Mouse (Mus musculus) megakaryocyte progenitor cell, adult 5-6 weeks (primary cell): ENCODE results near the gene Rufy4. TPM values are rescaled to one million over a fixed set of nuclear protein-coding genes. Genes with fewer than 3 reads are reported as not detected.
A peak's percentile ranks its signal among the peaks of the same experiment; 100 is the strongest.

Experiments used
- ATAC-seq: replicated peaks from 2 replicates; pipeline ENCODE4 v1.8.0; 2016; ENCODE audit warnings: mild to moderate bottlenecking, moderate TSS enrichment, inconsistent platforms; ENCODE audit not compliant: poor library complexity
- total RNA-seq, 2 experiments: library from RNA; stranded (forward) in 1 of 2; stranded (reverse) in 1 of 2; fragments of 157-497, 149-512 nt in 1 of 2; fragments of 200-1000 nt in 1 of 2; gene quantifications; 2 replicates each; pipeline versions ENCODE4 v1.2.3 to v1.2.4; 2015 to 2017

The Rufy4 gene
- total RNA-seq, 2 experiments from 2014 or later: 0.54 to 0.72 TPM

- no peak for ATAC-seq
Observed at GRCm38 (mm10) chr1:74141781-74142180, 16.4 kb downstream of the Rufy4 start.

DNA sequence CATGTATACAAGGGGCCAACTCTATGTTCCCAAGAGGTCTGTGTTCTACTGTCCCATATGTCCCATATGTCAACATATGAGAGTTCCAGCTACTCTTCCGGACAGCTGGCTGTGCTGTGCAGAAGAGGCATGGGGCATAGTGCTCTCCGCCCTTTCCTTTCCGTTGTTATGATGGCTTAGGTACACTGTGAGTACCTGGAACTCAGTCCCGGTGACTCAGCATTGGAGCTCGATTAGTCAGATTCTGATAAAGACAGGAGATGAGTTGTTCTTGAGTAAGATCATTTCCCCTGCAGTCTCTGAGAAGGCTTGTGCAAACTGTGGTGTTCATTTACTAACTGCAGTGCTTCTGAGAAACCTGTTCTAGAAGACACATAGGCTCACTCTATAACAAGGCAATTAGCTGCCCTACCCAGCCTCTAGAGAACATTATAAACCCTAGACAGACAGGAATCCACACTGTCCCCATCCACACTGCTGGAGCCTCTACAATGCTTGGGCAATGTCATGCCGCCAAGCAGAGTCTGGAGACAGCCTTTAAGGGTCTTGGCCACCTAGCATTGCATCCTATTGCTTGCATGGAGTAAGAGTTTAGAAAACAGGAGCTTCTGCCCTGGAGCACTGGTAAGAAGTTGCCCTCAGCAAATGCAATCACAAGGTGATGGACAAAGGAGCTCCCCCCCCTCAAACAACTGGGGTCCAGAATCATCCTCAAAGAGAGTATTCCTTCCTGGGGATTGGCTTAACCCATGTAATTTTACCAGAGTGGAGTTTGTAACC lies 24.0 kb downstream of the Rufy4 start:
- peak; percentile 40 for ATAC-seq

- ATAC-seq: no peak
Observed at GRCm38 (mm10) chr1:74150101-74150500, 24.8 kb downstream of the Rufy4 start.

- peak; percentile 62 for ATAC-seq
Observed at GRCm38 (mm10) chr1:74151091-74151490, 25.8 kb downstream of the Rufy4 start.

DNA sequence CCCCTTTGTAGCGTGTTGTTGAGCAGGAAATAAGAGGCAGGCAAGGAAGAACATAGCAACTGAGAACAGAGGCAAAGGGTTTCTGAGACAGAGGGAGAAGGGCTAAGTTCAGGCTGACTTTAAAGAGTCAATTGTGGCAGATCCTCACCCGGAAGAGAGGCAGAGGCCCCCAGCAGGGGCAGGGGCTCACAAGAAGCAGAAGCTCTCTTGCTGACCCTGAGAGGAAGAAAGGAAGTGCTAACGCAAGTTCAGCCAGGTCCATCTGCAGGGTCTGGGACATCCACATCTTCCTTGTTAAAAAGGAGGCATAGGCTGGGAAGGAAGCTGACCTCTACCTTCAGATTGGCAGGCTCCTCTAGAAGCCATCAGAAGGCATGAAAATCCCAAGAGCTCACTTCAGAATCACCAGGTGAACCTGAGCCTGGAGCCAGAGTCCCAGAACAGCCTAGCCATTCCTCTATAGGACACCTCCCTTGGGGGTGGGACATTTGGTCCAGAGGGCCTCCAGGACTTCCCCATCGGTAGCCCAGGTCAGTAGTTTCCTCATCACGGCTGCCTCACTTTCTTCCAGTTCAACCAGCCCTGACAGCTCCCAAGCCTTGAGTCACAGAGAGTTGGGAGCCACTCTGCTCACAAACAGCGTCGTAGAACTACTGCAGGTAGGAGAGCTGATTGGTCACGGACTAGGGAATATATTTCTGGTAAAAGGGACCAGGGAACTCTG lies 28.3 kb downstream of the Rufy4 start, which contains the start of gene Cxcr2:
Gene Cxcr2, plus strand, starts transcription at position 529 of the 724 bp plus-strand sequence.
- no peak for ATAC-seq

GRCm38 (mm10) chr1:74155435-74156012 lies 30.2 kb downstream of the Rufy4 start:
- ATAC-seq: peak; percentile 46

- peak; percentile 57 for ATAC-seq
Observed at GRCm38 (mm10) chr1:74156381-74156910, 31.1 kb downstream of the Rufy4 start.

- peak; percentile 66 for ATAC-seq
Observed at GRCm38 (mm10) chr1:74159613-74160012, 34.3 kb downstream of the Rufy4 start.

GRCm38 (mm10) chr1:74160036-74160435 lies 34.7 kb downstream of the Rufy4 start:
- no peak for ATAC-seq

DNA sequence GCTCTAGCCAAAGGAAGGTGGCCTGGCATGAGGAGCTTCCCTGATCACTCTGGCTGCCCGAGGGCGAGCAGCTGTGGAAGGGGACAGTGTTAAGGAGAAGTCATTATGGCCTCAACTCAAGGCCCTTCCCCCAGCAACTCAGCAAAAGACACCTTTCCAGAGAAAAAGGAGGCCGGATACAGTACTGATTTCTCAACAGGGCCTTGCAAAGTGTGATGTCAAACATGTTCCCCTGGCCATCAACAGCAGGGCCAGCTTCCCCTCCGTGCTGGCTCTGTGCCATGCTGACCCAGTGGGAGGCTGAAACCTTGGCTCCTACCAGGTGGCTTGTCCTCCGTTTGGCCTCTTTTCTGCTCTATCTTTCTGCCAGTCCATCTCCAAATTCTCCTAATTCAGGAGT lies 41.8 kb downstream of the Rufy4 start:
- ATAC-seq: peak; percentile 85

- no peak for ATAC-seq
Observed at GRCm38 (mm10) chr1:74169721-74170120, 44.4 kb downstream of the Rufy4 start.

DNA sequence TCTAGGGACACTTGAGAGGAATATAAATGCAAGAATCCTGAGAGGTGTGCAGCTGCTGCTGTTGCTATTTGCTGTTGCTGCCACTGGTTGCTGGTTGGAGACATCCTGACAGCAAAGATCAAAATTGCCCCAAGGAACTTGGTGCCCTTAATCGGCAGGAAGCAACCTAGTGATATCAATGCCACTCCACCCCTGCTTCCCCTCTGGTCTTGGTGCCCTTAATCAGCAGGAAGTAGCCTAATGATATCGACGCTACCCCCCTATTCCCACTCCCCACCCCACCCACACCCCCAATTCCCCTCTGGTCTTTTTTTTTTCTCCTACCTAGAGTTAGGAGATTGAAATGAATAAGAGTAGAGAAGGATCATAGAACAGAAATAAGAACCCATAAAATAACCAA lies 47.4 kb downstream of the Rufy4 start:
- ATAC-seq: peak; percentile 90

DNA sequence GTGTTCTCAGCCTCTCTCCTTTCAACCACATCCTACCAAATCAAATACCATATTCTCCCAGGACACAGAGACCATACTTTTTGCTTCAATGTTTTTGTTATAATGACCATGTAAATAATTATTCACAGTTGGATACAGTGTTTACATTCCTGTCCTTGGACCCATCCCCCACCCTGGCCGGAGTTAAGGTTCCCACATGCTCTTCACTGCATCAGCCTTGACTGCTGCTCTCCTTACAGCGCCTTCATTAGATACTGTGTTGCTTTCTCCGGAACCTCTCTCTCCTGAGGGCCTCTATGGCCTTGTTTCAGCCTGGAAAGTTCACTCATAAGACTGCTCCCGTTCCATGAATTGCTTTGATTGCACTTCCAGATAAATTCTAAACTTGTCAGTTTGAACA lies 50.4 kb downstream of the Rufy4 start:
- ATAC-seq: no peak

GRCm38 (mm10) chr1:74178618-74179017 lies 53.3 kb downstream of the Rufy4 start:
- peak; percentile 80 for ATAC-seq

DNA sequence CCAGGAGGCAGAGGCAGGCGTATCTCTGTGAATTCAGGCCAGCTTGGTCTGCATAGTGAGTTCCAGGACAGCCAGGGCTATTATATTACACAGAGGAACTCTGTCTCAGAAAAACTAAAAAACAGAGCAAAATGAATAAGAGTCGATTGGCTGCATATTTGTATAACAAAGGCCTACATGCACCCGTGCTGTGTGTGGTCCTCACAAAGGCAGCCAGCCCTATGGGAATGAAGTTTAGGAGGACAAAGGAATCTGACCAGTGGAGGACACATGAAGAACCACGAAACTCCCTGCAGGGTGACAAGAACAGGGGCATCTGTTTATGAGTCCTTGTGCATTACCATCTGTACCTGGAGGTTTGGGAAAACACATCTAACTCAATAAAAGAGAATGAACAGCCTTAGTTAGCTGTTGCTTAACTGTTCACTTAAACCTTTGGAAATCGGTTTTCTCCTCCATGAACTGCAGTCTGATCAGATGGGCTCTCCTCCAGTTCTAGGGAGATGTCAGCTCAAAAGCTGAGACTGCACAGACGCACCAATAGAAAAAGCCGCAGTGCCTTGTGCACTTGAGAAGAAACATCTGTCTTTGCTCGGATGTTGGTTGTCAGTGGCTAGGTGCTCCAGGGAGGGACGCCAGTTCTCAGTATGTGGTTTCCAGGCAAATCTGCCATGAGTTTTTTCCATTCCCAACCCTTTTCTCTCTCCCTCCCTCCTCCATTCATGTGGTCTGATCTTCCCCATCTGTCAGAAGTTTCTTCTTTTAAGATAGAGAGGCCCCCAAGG lies 54.5 kb downstream of the Rufy4 start:
- peak; percentile 24; the same call in 1 of the 2 replicates for ATAC-seq

GRCm38 (mm10) chr1:74181462-74181861 lies 56.1 kb downstream of the Rufy4 start:
- ATAC-seq: no peak; the same call in 1 of the 2 replicates

GRCm38 (mm10) chr1:74183006-74183405 lies 57.7 kb downstream of the Rufy4 start:
- peak; percentile 41; the same call in 1 of the 2 replicates for ATAC-seq

GRCm38 (mm10) chr1:74190471-74190870 lies 65.1 kb downstream of the Rufy4 start:
- ATAC-seq: no peak

- ATAC-seq: no peak
Observed at GRCm38 (mm10) chr1:74192711-74193110, 67.4 kb downstream of the Rufy4 start.

GRCm38 (mm10) chr1:74194445-74194844 lies 69.1 kb downstream of the Rufy4 start, which contains the start of gene Cxcr1:
Cxcr1 (minus strand) TSS chr1:74194631.
- ATAC-seq: no peak
